Mouse (Mus musculus) kidney, embryonic 16.5 days (tissue): ENCODE results near the gene Gfod1. TPM values are rescaled to one million over a fixed set of nuclear protein-coding genes. Genes with fewer than 3 reads are reported as not detected.

Source experiments
- ATAC-seq: fragments of 200-750 bp; cut with Nextera tagmentation; 2 replicates; pipeline ENCODE4 v1.8.0; 2017; ENCODE audit warnings: moderate TSS enrichment; ENCODE audit not compliant: low FRiP score, low TSS enrichment
- H3K27ac ChIP-seq: fragments of 300-500 bp; sonication (generic); 2 replicates; pipeline ENCODE4 v1.5.1; 2014; ENCODE audit warnings: low read length
- H3K27me3 ChIP-seq: fragments of 300-500 bp; sonication (generic); 2 replicates; pipeline ENCODE4 v1.6.1; 2014; ENCODE audit warnings: low read length, control low read depth, mixed read lengths; ENCODE audit not compliant: insufficient read depth
- H3K36me3 ChIP-seq: fragments of 300-500 bp; sonication (generic); 2 replicates; pipeline ENCODE4 v1.6.1; 2014; ENCODE audit warnings: low read length, control low read depth, mixed read lengths; ENCODE audit not compliant: insufficient read depth
- H3K4me1 ChIP-seq: fragments of 300-500 bp; sonication (generic); 2 replicates; pipeline ENCODE4 v1.6.1; 2014; ENCODE audit warnings: low read length, control low read depth, mixed read lengths; ENCODE audit not compliant: insufficient read depth
- H3K4me2 ChIP-seq: fragments of 300-500 bp; sonication (generic); replicated peaks from 2 replicates; pipeline ENCODE4 v1.6.1; 2014; ENCODE audit warnings: low read depth, low read length
- H3K4me3 ChIP-seq: fragments of 300-500 bp; sonication (generic); 2 replicates; pipeline ENCODE4 v1.5.1; 2014; ENCODE audit warnings: mild to moderate bottlenecking, low read length
- H3K9ac ChIP-seq: fragments of 300-500 bp; sonication (generic); replicated peaks from 2 replicates; pipeline ENCODE4 v1.6.1; 2014; ENCODE audit warnings: low read length
- H3K9me3 ChIP-seq: fragments of 300-500 bp; sonication (generic); 2 replicates; pipeline ENCODE4 v1.6.1; 2016; ENCODE audit warnings: low read length, control low read depth
- WGBS: fragments of 180-500 bp; shearing (Covaris S2); extraction: QIAGEN DNeasy Blood & Tissue Kit; methylation state at CpG from one replicate; pipeline ENCODE4 v1.1.7; 2014; 5-methylcytosine and 5-hydroxymethylcytosine counted together
- polyA plus RNA-seq: library from polyadenylated mRNA; unstranded; fragments of >200 nt; fragmentation: Nextera tagmentation; extraction: Ambion mirVana; gene quantifications from 2 replicates; pipeline ENCODE4 v1.2.1, GENCODE M21; 2015

Gfod1 gene
- polyA plus RNA-seq, 1 experiment from 2014 or later, result 0.36 TPM

DNA sequence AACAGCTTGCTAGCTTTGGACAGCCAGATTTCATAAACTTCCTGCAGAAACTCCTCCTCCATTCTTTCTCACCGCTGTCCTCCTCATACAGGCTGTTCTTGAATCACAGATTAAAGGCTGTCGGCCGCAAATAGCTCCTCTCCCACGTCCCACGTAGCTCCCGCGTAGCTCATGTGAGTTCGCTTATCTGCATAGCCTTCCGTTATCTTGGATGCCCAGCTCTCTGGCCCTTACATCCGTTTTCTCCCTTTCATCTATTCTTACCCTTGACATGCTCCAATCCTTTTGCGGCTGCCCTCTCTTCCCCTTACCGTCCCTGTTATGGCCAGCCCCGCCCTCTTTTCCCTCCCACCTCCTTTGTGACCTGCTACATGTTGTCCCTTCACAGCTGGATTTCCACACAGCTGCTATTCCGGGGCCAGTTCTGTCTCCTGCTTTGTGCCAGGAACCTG is 112.2 kb downstream of the Gfod1 start:
- Histone ChIP-seq H3K9ac (peak overlapping the region; percentile 20), H3K36me3 (no peaks in the 10 kb centered on the region), H3K4me3 (peak overlapping the region; percentile 28), H3K4me1 (peaks cover 9% of the 10 kb centered on the region), H3K27me3 (no peaks in the 10 kb centered on the region), H3K4me2 (peak overlapping the region; percentile 54), H3K9me3 (no peaks in the 10 kb centered on the region; the same call in 1 of the 2 replicates), H3K27ac (no peak overlapping the region)
- ATAC-seq, result 0 out of 2 replicates have a peak, but pooled peaks have one; percentile 39
- 2% methylated on average over 14 of the region's 14 CpGs for WGBS

DNA sequence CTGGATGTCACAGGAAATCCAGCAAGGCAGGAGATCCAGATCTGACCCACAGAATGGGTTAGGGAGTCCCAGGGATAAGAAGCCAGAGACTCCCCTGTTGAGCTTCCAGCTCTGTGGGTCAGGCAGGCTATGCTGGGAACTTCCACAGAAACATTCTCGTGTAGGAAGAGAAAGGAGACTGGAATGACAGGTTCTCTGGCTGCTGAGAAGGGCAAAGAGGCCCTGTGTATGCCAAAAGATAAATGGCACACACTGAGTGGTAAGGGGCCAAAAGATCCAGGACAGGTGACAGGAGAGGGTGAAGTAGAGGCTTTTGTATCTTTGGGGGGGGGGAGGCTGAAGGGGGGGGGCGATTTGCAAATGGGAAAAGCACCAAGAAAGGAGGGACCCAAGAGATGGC is 112.7 kb downstream of the Gfod1 start:
- 32% methylated on average over 1 of the region's 2 CpGs for WGBS
- H3K4me3 ChIP-seq, result peak overlapping the region; percentile 28; the same call in 1 of the 2 replicates
- H3K9me3 ChIP-seq, result no peaks in the 10 kb centered on the region; the same call in 1 of the 2 replicates
- no peak overlapping the region for H3K27ac ChIP-seq
- no peak for ATAC-seq
- no peaks in the 10 kb centered on the region for H3K27me3 ChIP-seq
- H3K4me2 ChIP-seq, result peak overlapping the region; percentile 54
- no peak overlapping the region for H3K9ac ChIP-seq
- peaks cover 9% of the 10 kb centered on the region for H3K4me1 ChIP-seq
- H3K36me3 ChIP-seq, result no peaks in the 10 kb centered on the region

DNA sequence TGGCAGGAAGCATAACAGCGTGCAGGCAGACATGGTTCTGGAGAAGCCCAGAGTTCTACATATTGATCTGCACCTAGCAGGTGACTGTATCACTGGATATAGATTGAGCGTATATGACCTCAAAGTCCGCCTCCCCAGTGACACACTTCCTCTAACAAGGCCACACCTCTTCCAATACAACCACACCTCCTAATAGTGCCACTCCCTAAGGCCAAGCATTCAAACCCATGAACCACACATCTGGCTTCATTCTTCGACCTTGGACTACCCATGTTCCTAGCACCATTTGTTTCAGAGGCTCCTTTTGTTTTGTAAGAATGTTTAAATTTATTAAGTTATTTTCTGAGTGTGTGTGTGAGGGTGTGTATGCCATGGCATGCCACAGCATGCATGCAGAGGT is 116.2 kb downstream of the Gfod1 start:
- H3K9ac ChIP-seq, result no peak overlapping the region
- no peaks in the 10 kb centered on the region; the same call in 1 of the 2 replicates for H3K9me3 ChIP-seq
- H3K36me3 ChIP-seq, result no peaks in the 10 kb centered on the region
- H3K27ac ChIP-seq, result no peak overlapping the region
- no peak overlapping the region for H3K4me2 ChIP-seq
- H3K4me3 ChIP-seq, result no peak overlapping the region
- H3K27me3 ChIP-seq, result no peaks in the 10 kb centered on the region
- H3K4me1 ChIP-seq, result peaks cover 9% of the 10 kb centered on the region
- WGBS, result 89% methylated on average over 4 of the region's 4 CpGs
- ATAC-seq, result no peak

DNA sequence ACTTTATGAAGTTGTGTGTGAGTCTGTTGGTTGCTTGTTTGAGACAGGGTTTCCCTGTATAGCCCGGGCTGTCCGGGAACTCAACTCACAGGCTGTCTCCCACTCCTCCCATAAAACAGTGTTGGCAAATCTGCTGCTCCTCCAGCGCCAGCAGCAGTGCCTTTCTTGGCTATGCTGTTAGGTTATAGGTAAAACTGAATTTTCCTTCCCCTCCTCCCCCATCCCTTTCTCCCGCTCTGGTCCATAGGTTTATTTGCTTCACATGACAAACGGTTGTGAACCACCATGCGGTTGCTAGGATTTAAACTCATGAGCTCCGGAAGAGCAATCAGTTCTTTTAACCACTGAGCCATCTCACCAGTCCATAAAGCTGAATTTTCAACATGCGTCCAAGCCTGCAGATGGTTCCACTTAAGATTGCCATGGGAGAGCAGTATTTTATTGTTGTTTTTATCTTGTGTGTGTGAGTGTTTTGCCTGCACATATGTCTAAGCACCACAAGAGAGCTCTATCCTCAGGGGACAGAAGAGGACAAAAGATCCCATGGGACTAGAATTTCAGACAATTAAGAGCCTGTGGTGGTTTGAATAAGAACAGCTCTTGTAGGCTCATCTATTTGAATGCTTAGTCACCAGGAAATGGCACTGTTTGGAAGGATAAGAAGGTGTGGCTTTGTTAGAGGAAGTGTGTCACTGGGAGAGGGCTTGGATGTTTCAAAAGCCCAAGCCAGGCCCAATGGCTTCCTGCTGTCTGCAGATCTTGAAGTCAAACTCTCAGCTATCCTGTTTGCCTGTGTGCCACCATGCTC is 120.5 kb downstream of the Gfod1 start:
- Histone ChIP-seq H3K9ac (no peak overlapping the region), H3K27me3 (no peaks in the 10 kb centered on the region)

DNA sequence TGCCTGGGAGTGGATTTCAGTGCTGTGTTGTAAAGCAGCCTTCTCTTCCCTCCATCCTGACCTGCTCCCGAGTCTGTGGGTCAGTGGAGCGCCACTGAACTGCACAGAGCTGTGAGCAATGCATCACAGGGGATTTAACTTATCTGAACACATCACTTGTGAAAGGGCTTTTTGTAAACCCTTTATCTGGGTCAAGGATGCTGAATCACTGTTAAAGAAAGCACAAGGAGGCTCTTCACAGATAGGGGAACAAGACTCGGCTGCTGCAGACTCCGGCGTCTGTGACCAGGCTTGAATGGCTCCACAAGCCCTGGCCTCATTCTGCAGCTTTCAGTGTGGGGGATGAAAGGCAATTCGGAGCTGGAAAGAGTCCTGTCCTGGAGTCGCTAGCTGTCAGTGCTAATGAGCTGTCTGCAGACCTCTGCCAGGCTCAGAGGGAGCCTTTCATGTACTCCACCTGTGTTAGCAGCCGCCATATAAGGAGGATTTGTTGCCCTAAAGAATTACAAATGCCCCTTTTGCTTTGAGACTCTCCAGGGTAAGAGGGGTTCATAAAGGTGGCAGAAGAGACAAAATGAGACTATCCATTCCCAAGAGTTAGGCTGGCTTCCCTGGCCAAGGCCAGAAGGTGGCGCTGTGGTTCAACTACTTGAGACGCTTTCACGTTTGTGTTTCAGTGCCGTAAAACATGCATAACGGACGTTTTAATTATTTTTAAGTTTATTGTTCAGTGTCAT is 121.3 kb downstream of the Gfod1 start:
- no peak overlapping the region for H3K9ac ChIP-seq
- no peak for ATAC-seq
- 15% methylated on average over 14 of the region's 14 CpGs for WGBS

More for the DNA sequence above, 120.5 kb downstream of the Gfod1 start:
- 45% methylated on average over 8 of the region's 8 CpGs for WGBS
- H3K4me3 ChIP-seq, result peak overlapping the region; percentile 24
- H3K4me1 ChIP-seq, result no peaks in the 10 kb centered on the region
- ATAC-seq, result peak; percentile 46; the same call in 1 of the 2 replicates
- no peaks in the 10 kb centered on the region; the same call in 1 of the 2 replicates for H3K9me3 ChIP-seq
- H3K36me3 ChIP-seq, result no peaks in the 10 kb centered on the region
- H3K4me2 ChIP-seq, result peak overlapping the region; percentile 40
- H3K27ac ChIP-seq, result no peak overlapping the region

DNA sequence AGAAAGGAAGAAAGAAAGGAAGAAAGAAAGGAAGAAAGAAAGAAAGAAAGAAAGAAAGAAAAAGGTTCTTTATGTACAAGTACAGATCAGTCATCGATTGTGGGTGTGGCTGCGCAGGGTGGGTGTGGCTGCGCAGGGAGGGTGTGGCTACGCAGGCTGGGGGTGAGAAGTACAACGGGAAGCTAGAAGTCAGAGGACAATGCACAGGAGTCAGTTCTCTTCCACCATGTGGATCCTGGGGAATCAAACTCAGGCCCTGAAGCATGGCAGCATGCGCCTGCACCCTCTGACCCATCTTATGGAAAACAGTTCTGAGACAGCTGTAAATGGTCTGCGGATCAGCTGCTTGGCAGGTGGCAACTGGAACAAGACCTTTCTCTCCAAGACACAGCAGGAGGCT is 122.9 kb downstream of the Gfod1 start:
- Histone ChIP-seq H3K36me3 (no peaks in the 10 kb centered on the region), H3K27me3 (no peaks in the 10 kb centered on the region), H3K4me2 (no peak overlapping the region), H3K27ac (no peak overlapping the region), H3K9me3 (no peaks in the 10 kb centered on the region), H3K4me3 (no peak overlapping the region), H3K4me1 (no peaks in the 10 kb centered on the region), H3K9ac (no peak overlapping the region)
- 60% methylated on average over 7 of the region's 7 CpGs for WGBS
- no peak for ATAC-seq

More for the DNA sequence above, 121.3 kb downstream of the Gfod1 start:
- no peaks in the 10 kb centered on the region for H3K36me3 ChIP-seq
- no peaks in the 10 kb centered on the region; the same call in 1 of the 2 replicates for H3K9me3 ChIP-seq
- no peaks in the 10 kb centered on the region for H3K4me1 ChIP-seq
- no peaks in the 10 kb centered on the region for H3K27me3 ChIP-seq
- H3K4me3 ChIP-seq, result peak overlapping the region; percentile 24
- no peak overlapping the region for H3K27ac ChIP-seq
- H3K4me2 ChIP-seq, result peak overlapping the region; percentile 40

DNA sequence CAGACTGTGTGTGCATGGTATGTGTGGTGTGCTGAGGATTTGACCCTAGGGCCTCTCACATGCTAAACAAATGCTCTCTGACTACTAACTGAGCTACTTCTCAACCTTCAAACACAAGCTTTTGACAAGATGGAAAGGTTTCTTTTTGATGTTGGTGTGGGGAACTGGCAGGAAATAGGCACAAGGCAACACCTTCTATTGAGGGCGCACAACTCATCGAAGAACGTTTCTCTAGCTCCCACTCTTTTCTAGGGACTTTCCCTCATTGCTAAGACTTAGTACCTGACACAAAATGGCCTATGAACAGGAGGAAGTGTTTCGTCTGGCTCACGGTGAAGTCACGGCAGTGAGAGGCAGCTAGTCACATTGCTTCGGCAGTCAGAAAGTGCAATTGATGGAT is 126.7 kb downstream of the Gfod1 start:
- Histone ChIP-seq H3K9ac (no peak overlapping the region), H3K27me3 (no peaks in the 10 kb centered on the region), H3K36me3 (no peaks in the 10 kb centered on the region), H3K4me1 (no peaks in the 10 kb centered on the region), H3K27ac (no peak overlapping the region), H3K4me3 (no peak overlapping the region), H3K9me3 (no peaks in the 10 kb centered on the region), H3K4me2 (no peak overlapping the region)
- 91% methylated on average over 7 of the region's 7 CpGs for WGBS
- ATAC-seq, result no peak

DNA sequence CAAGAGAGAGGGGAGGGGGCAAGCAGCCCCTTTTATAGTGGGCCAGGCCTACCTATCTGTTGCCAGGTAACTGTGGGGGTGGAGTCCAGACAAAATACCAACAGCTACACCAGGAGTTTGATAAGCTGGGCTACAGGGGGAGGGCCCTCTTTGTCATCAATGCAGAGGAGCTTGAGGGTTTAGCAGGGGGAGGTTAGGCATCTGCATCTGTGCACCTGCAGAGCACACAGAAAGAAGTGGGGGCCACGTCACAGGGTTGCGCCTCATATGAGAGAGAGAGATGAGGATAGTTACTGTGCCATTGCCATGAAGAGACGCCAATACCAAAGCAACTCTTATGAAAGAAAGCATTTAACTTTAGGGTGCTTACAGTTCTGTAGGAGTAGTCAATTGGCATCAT is 127.3 kb downstream of the Gfod1 start:
- Histone ChIP-seq H3K4me1 (peaks cover 6% of the 10 kb centered on the region), H3K27me3 (no peaks in the 10 kb centered on the region), H3K27ac (no peak overlapping the region), H3K4me3 (no peak overlapping the region), H3K9ac (no peak overlapping the region), H3K36me3 (no peaks in the 10 kb centered on the region), H3K9me3 (no peaks in the 10 kb centered on the region), H3K4me2 (no peak overlapping the region)
- 96% methylated on average over 3 of the region's 3 CpGs for WGBS
- ATAC-seq, result no peak

DNA sequence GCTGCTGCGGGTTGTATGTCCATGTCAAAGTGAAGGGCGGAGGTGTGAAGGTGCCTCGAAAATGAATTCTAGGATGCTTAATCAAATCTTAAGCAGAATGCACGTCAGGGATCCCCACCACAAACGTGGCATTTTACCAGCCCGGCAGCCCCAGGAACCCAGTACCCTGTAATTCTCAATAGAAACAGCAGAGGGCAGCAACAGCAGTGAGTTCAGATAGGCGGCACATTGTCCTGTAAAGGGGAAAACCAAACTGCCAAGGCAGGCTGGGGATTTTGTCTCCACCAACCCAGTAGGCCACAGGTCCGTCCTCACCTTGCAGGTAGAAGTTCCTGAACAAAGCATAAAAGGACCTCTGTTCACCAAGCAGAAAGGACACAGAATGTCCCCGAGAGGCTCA is 130.7 kb downstream of the Gfod1 start:
- peaks cover 6% of the 10 kb centered on the region for H3K4me1 ChIP-seq
- H3K4me3 ChIP-seq, result no peak overlapping the region
- ATAC-seq, result no peak
- no peak overlapping the region for H3K9ac ChIP-seq
- WGBS, result 15% methylated on average over 9 of the region's 9 CpGs
- H3K4me2 ChIP-seq, result no peak overlapping the region
- H3K36me3 ChIP-seq, result peaks cover 3% of the 10 kb centered on the region; the same call in 1 of the 2 replicates
- no peaks in the 10 kb centered on the region for H3K9me3 ChIP-seq
- no peaks in the 10 kb centered on the region for H3K27me3 ChIP-seq
- no peak overlapping the region for H3K27ac ChIP-seq
